Comparison of ENCODE assay signal across 30 mouse cellular contexts in genomic region chr11:46449461-46450080, GRCm38 (mm10). TPM values are rescaled to one million over a fixed set of nuclear protein-coding genes. Genes with fewer than 3 reads are reported as not detected.
DNase-seq lines count a peak whose midpoint lies in the region; ATAC-seq and TF ChIP-seq lines count a peak whose summit lies in the region.
"Had no signal": no experiment of that assay in that cellular context is flagged by ENCODE, and none has a peak within 500 bp of the region (broad histone marks: within the 10 kb centered on the region; RNA-seq: fewer than 3 reads in every experiment).

No protein-coding gene starts in this region.

- intact Hi-C loops in heart, postnatal 10 days (cut with DNase I), result no loop called here

- H3K4me1 ChIP-seq in forebrain, postnatal 0 days (ENCODE audit: insufficient read depth), result no peaks in the 10 kb centered on the region
- no peaks in the 10 kb centered on the region for H3K4me1 ChIP-seq in forebrain, embryonic 10.5 days
- no peaks in the 10 kb centered on the region for H3K4me1 ChIP-seq in heart, embryonic 12.5 days (replicated peaks)
- peaks cover 54% of the 10 kb centered on the region for H3K4me1 ChIP-seq in megakaryocyte, embryonic 14.5 days
- H3K4me1 ChIP-seq: embryonic facial prominence, embryonic 12.5 days; forebrain, embryonic 12.5 days; limb, embryonic 10.5 days; lung, embryonic 15.5 days had no signal

- TF ChIP-seq CTCF in forebrain, postnatal 0 days (IDR thresholded peaks at IDR 0.05; ENCODE audit: low read depth), result no peak

- no peak for DNase-seq in forebrain, postnatal 0 days
- no peak for DNase-seq in forebrain, embryonic 10.5 days (ENCODE audit: extremely low spot score, low spot score)
- peak; percentile 12 to 17 for DNase-seq in heart, postnatal 10 days
- no peak for DNase-seq in thymus, postnatal 0 days (ENCODE audit: low spot score)
- DNase-seq in urinary bladder, postnatal 25 days (ENCODE audit: low spot score), result no peak
- DNase-seq: adrenal gland, postnatal 36 days; cerebellum, adult 11 months; cerebellum, postnatal 14 days; kidney, adult 2 months; kidney, postnatal 10 days; liver; lung, postnatal 36 days; thymus, postnatal 25 days had no signal

- no peak overlapping the region for H3K4me3 ChIP-seq in forebrain, postnatal 0 days (ENCODE audit: low read depth, low read length)
- H3K4me3 ChIP-seq in forebrain, embryonic 10.5 days, result no peak overlapping the region
- no peak overlapping the region for H3K4me3 ChIP-seq in heart, embryonic 12.5 days
- peak overlapping the region; percentile 9 for H3K4me3 ChIP-seq in megakaryocyte, embryonic 14.5 days (replicated peaks)
- H3K4me3 ChIP-seq: embryonic facial prominence, embryonic 12.5 days; forebrain, embryonic 12.5 days; left cerebral cortex, adult 2 months; limb, embryonic 10.5 days; liver, embryonic 15.5 days; lung, embryonic 15.5 days had no signal

- no peaks in the 10 kb centered on the region for H3K9me3 ChIP-seq in forebrain, postnatal 0 days (ENCODE audit: low read length)
- no peaks in the 10 kb centered on the region for H3K9me3 ChIP-seq in forebrain, embryonic 10.5 days
- H3K9me3 ChIP-seq in heart, embryonic 12.5 days (replicated peaks), result no peaks in the 10 kb centered on the region
- peaks cover 4% of the 10 kb centered on the region for H3K9me3 ChIP-seq in megakaryocyte, embryonic 14.5 days
- H3K9me3 ChIP-seq: embryonic facial prominence, embryonic 12.5 days; forebrain, embryonic 12.5 days; limb, embryonic 10.5 days; liver, embryonic 15.5 days; lung, embryonic 15.5 days had no signal

- 0 out of 2 replicates have a peak, but pooled peaks have one; percentile 14 for ATAC-seq in forebrain, postnatal 0 days
- no peak for ATAC-seq in heart, embryonic 12.5 days (ENCODE audit: insufficient number of reproducible peaks, low FRiP score)
- ATAC-seq: CD4-positive, CD25-positive, alpha-beta regulatory T cell, adult 4 months had no signal

- H3K27me3 ChIP-seq in forebrain, postnatal 0 days (ENCODE audit: insufficient read depth, low read length), result no peaks in the 10 kb centered on the region
- no peaks in the 10 kb centered on the region for H3K27me3 ChIP-seq in forebrain, embryonic 10.5 days (ENCODE audit: poor library complexity, severe bottlenecking)
- H3K27me3 ChIP-seq in heart, embryonic 12.5 days (replicated peaks), result no peaks in the 10 kb centered on the region
- H3K27me3 ChIP-seq in megakaryocyte, embryonic 14.5 days (replicated peaks), result no peaks in the 10 kb centered on the region
- H3K27me3 ChIP-seq: embryonic facial prominence, embryonic 12.5 days; forebrain, embryonic 12.5 days; liver, embryonic 15.5 days; lung, embryonic 15.5 days had no signal

- no peak overlapping the region for H3K27ac ChIP-seq in forebrain, postnatal 0 days (ENCODE audit: low read depth, low read length)
- H3K27ac ChIP-seq in forebrain, embryonic 10.5 days, result no peak overlapping the region
- no peak overlapping the region for H3K27ac ChIP-seq in heart, embryonic 12.5 days (ENCODE audit: poor library complexity, severe bottlenecking)
- H3K27ac ChIP-seq: embryonic facial prominence, embryonic 12.5 days; forebrain, embryonic 12.5 days; hindbrain, embryonic 14.5 days; left cerebral cortex, adult 2 months; limb, embryonic 10.5 days; liver, embryonic 15.5 days; lung, embryonic 15.5 days had no signal

- WGBS in forebrain, postnatal 0 days, result 79% methylated on average over 11 of the region's 11 CpGs
- WGBS in forebrain, embryonic 10.5 days, result 86% methylated on average over 11 of the region's 11 CpGs
- 75% methylated on average over 11 of the region's 11 CpGs for WGBS in heart, embryonic 12.5 days

- H3K36me3 ChIP-seq in forebrain, postnatal 0 days (ENCODE audit: insufficient read depth), result no peaks in the 10 kb centered on the region; the same call in 1 of the 2 replicates
- no peaks in the 10 kb centered on the region for H3K36me3 ChIP-seq in forebrain, embryonic 10.5 days (replicated peaks)
- H3K36me3 ChIP-seq in heart, embryonic 12.5 days, result no peaks in the 10 kb centered on the region
- peaks cover 2% of the 10 kb centered on the region for H3K36me3 ChIP-seq in megakaryocyte, embryonic 14.5 days (replicated peaks; ENCODE audit: low read length)
- H3K36me3 ChIP-seq: embryonic facial prominence, embryonic 12.5 days; forebrain, embryonic 12.5 days; limb, embryonic 10.5 days; lung, embryonic 15.5 days had no signal

- no peak overlapping the region for H3K9ac ChIP-seq in forebrain, postnatal 0 days
- no peak overlapping the region for H3K9ac ChIP-seq in heart, embryonic 12.5 days
- H3K9ac ChIP-seq: embryonic facial prominence, embryonic 12.5 days; forebrain, embryonic 12.5 days; hindbrain, embryonic 14.5 days; liver, embryonic 15.5 days; lung, embryonic 15.5 days had no signal

- H3K4me2 ChIP-seq in forebrain, postnatal 0 days (ENCODE audit: low read depth), result no peak overlapping the region
- no peak overlapping the region for H3K4me2 ChIP-seq in heart, embryonic 12.5 days
- H3K4me2 ChIP-seq: embryonic facial prominence, embryonic 12.5 days; forebrain, embryonic 12.5 days; hindbrain, embryonic 14.5 days; liver, embryonic 15.5 days; lung, embryonic 15.5 days; midbrain, embryonic 11.5 days had no signal

RNA-seq across cellular contexts. Expression of gene Havcr2, which starts 5.2 kb away (rescaled TPM):
- 0.23 and 1.1 TPM in 2 replicates for total RNA-seq in forebrain, postnatal 0 days (2014; rRNA removed)
- 0.13 and 0.22 TPM in 2 replicates for polyA plus RNA-seq in forebrain, postnatal 0 days (2015; fragmentation: Nextera tagmentation; extraction: Ambion mirVana)
- 0.10 TPM in 1 of 2 replicates, not detected in the other for polyA plus RNA-seq in forebrain, embryonic 10.5 days (2016; fragmentation: Nextera tagmentation; extraction: Ambion mirVana)
- total RNA-seq in heart, postnatal 10 days (2021), result under 1 TPM; 0.22 TPM
- 0.10 and 0.19 TPM in 2 replicates for polyA plus RNA-seq in heart, embryonic 12.5 days (2016; fragmentation: Nextera tagmentation; extraction: Ambion mirVana)
- polyA plus RNA-seq in megakaryocyte, embryonic 14.5 days (2012; ENCODE audit: insufficient read depth, low replicate concordance), result 2.9 TPM in 1 of 2 replicates, not detected in the other
- polyA plus RNA-seq in thymus, postnatal 0 days (2015; fragmentation: Nextera tagmentation; extraction: Ambion mirVana), result 0.55 and 0.82 TPM in 2 replicates
- total RNA-seq: ES-E14; gastrocnemius, adult 18-20 months had no signal
- polyA plus RNA-seq: forebrain, embryonic 12.5 days had no signal

RNA-seq across cellular contexts. Expression of gene Med7, which starts 12.8 kb away (rescaled TPM):
- 39.7 and 43.9 TPM in 2 replicates for total RNA-seq in forebrain, postnatal 0 days (2014; rRNA removed)
- polyA plus RNA-seq in forebrain, postnatal 0 days (2015; fragmentation: Nextera tagmentation; extraction: Ambion mirVana), result 60.3 and 70.6 TPM in 2 replicates
- polyA plus RNA-seq in forebrain, embryonic 10.5 days (2016; fragmentation: Nextera tagmentation; extraction: Ambion mirVana), result 96.8 and 101 TPM in 2 replicates
- 10 to 100 TPM; 18.8 to 19.0 TPM for total RNA-seq in heart, postnatal 10 days (2021)
- 54.9 and 56.8 TPM in 2 replicates for polyA plus RNA-seq in heart, embryonic 12.5 days (2016; fragmentation: Nextera tagmentation; extraction: Ambion mirVana)
- 96.5 and 121 TPM in 2 replicates for polyA plus RNA-seq in megakaryocyte, embryonic 14.5 days (2012; ENCODE audit: insufficient read depth, low replicate concordance)
- 66.4 and 69.4 TPM in 2 replicates for polyA plus RNA-seq in thymus, postnatal 0 days (2015; fragmentation: Nextera tagmentation; extraction: Ambion mirVana)

RNA-seq across cellular contexts. Expression of gene Fam71b, which starts 53.2 kb away (rescaled TPM):
- not detected in 2 replicates for total RNA-seq in forebrain, postnatal 0 days (2014; rRNA removed)
- polyA plus RNA-seq in forebrain, postnatal 0 days (2015; fragmentation: Nextera tagmentation; extraction: Ambion mirVana), result not detected in 2 replicates
- not detected in 2 replicates for polyA plus RNA-seq in forebrain, embryonic 10.5 days (2016; fragmentation: Nextera tagmentation; extraction: Ambion mirVana)
- total RNA-seq in heart, postnatal 10 days (2021), result not detected
- polyA plus RNA-seq in heart, embryonic 12.5 days (2016; fragmentation: Nextera tagmentation; extraction: Ambion mirVana), result not detected in 2 replicates
- polyA plus RNA-seq in megakaryocyte, embryonic 14.5 days (2012; ENCODE audit: insufficient read depth, low replicate concordance), result 0.43 and 2.6 TPM in 2 replicates
- polyA plus RNA-seq in thymus, postnatal 0 days (2015; fragmentation: Nextera tagmentation; extraction: Ambion mirVana), result 0.73 and 1.1 TPM in 2 replicates
- total RNA-seq: adrenal gland, adult 18-20 months; adrenal gland, postnatal 36 days; ES-E14; gastrocnemius, adult 18-20 months; layer of hippocampus, postnatal 10 days; left cerebral cortex, adult 2 months had no signal
- polyA plus RNA-seq: embryonic facial prominence, embryonic 12.5 days; forebrain, embryonic 12.5 days; heart, postnatal 0 days; hindbrain, embryonic 14.5 days; intestine, embryonic 14.5 days; limb, embryonic 10.5 days; liver, embryonic 15.5 days; midbrain, embryonic 11.5 days had no signal

Comparison
In these comparisons a context has a peak if more than half of its experiments do, and no peak if none do; other contexts are left out.
1. DNase-seq: peak in heart, postnatal 10 days (2 of 2); none in forebrain, postnatal 0 days (single experiment), forebrain, embryonic 10.5 days (single experiment), thymus, postnatal 0 days (single experiment) and urinary bladder, postnatal 25 days (single experiment).